ENCODE assay signal across 16 mouse cellular contexts in genomic region chr10:23675911-23676310, GRCm38 (mm10).
DNase-seq lines count a peak whose midpoint lies in the region; ATAC-seq and TF ChIP-seq lines count a peak whose summit lies in the region.
"Had no signal": no experiment of that assay in that cellular context is flagged by ENCODE, and none has a peak within 500 bp of the region (broad histone marks: within the 10 kb centered on the region; RNA-seq: fewer than 3 reads in every experiment).

No protein-coding gene starts in this region.

- peak; percentile 7 for DNase-seq in kidney, adult 2 months
- DNase-seq in Patski (ENCODE audit: low read depth, low spot score): no peak
- peak; percentile 46 for DNase-seq in embryo, embryonic 10.5 days (ENCODE audit: low spot score)
- DNase-seq in limb, embryonic 11.5 days (ENCODE audit: low spot score): peak; percentile 34
- DNase-seq in urinary bladder, adult 18-20 months (ENCODE audit: low spot score in 2 of 2): no peak
- no peak for DNase-seq in layer of hippocampus, postnatal 10 days (ENCODE audit: low spot score in 2 of 2)
- DNase-seq: adrenal gland, adult 8-10 months; cerebellum, adult 2 months; layer of hippocampus, postnatal 36 days; left cerebral cortex, postnatal 4 days; lung, postnatal 14 days had no signal

- H3K36me3 ChIP-seq in kidney, adult 2 months (ENCODE audit: control insufficient read depth, insufficient read depth, low read length): no peaks in the 10 kb centered on the region
- no peaks in the 10 kb centered on the region for H3K36me3 ChIP-seq in kidney, embryonic 15.5 days
- H3K36me3 ChIP-seq in limb, embryonic 11.5 days (ENCODE audit: control insufficient read depth, insufficient read depth, low read length): no peaks in the 10 kb centered on the region
- H3K36me3 ChIP-seq: G1E; liver, embryonic 15.5 days; midbrain, embryonic 12.5 days; neural tube, embryonic 13.5 days had no signal

- no peaks in the 10 kb centered on the region for H3K9me3 ChIP-seq in kidney, embryonic 15.5 days (replicated peaks)
- H3K9me3 ChIP-seq in limb, embryonic 11.5 days (ENCODE audit: control insufficient read depth, low read length): no peaks in the 10 kb centered on the region
- H3K9me3 ChIP-seq: G1E; liver, embryonic 15.5 days; midbrain, embryonic 12.5 days; neural tube, embryonic 13.5 days had no signal

- H3K9ac ChIP-seq in kidney, embryonic 15.5 days: no peak overlapping the region
- no peak overlapping the region for H3K9ac ChIP-seq in limb, embryonic 11.5 days (ENCODE audit: low read length)
- H3K9ac ChIP-seq: liver, embryonic 15.5 days; midbrain, embryonic 12.5 days; neural tube, embryonic 13.5 days had no signal

- 54% methylated on average over 6 of the region's 6 CpGs for WGBS in kidney, adult 2 months
- WGBS in kidney, embryonic 15.5 days: 40% methylated on average over 6 of the region's 6 CpGs
- 45% methylated on average over 6 of the region's 6 CpGs for WGBS in limb, embryonic 11.5 days

- CTCF ChIA-PET in Patski (lab: Charles Lee): interaction anchor here (1.4 kb wide), 1 partner anchor 9 kb away, joined by 3 read pairs; no protein-coding TSS in a partner anchor

- ATAC-seq in kidney, embryonic 15.5 days (replicated peaks; ENCODE audit: low FRiP score): no peak
- ATAC-seq in Patski: peak; percentile 69
- no peak for ATAC-seq in limb, embryonic 11.5 days (ENCODE audit: insufficient number of reproducible peaks, low FRiP score, low TSS enrichment, low read depth)

- no peak overlapping the region for H3K4me2 ChIP-seq in kidney, embryonic 15.5 days
- no peak overlapping the region for H3K4me2 ChIP-seq in limb, embryonic 11.5 days (ENCODE audit: low read depth, severe bottlenecking)
- H3K4me2 ChIP-seq: liver, embryonic 15.5 days had no signal

- no peak overlapping the region for H3K27ac ChIP-seq in kidney, adult 2 months (ENCODE audit: insufficient read depth, low read depth, low read length)
- H3K27ac ChIP-seq in kidney, embryonic 15.5 days: no peak overlapping the region
- no peak overlapping the region for H3K27ac ChIP-seq in limb, embryonic 11.5 days (replicated peaks; ENCODE audit: low read depth, low read length)
- H3K27ac ChIP-seq: liver, embryonic 15.5 days had no signal

- H3K4me1 ChIP-seq in kidney, adult 2 months (ENCODE audit: control insufficient read depth, insufficient read depth, low read length): no peaks in the 10 kb centered on the region
- H3K4me1 ChIP-seq in kidney, embryonic 15.5 days: peaks cover 11% of the 10 kb centered on the region; the same call in 1 of the 2 replicates
- H3K4me1 ChIP-seq in limb, embryonic 11.5 days (ENCODE audit: control insufficient read depth, insufficient read depth, low read length): peaks cover 11% of the 10 kb centered on the region
- H3K4me1 ChIP-seq: liver, embryonic 15.5 days had no signal

- no peak for TF ChIP-seq CTCF in kidney, adult 2 months (conservative IDR thresholded peaks at IDR 0.05; ENCODE audit: insufficient read depth, insufficient read length, low read depth, low read length)
- no peak for TF ChIP-seq CTCF in Patski (IDR thresholded peaks at IDR 0.05)

- H3K27me3 ChIP-seq in kidney, adult 2 months (replicated peaks; ENCODE audit: control insufficient read depth, insufficient read depth, low read length): no peaks in the 10 kb centered on the region
- no peaks in the 10 kb centered on the region for H3K27me3 ChIP-seq in kidney, embryonic 15.5 days
- H3K27me3 ChIP-seq in Patski: peaks cover 5% of the 10 kb centered on the region
- H3K27me3 ChIP-seq in limb, embryonic 11.5 days (ENCODE audit: control insufficient read depth, insufficient read depth, low read length): no peaks in the 10 kb centered on the region
- H3K27me3 ChIP-seq: liver, embryonic 15.5 days; midbrain, embryonic 12.5 days; neural tube, embryonic 13.5 days had no signal

- in situ Hi-C loops in Patski (cut with MboI; ENCODE audit: low pct_unique_long_range_greater_than_20kb): no loop called here

- TF ChIP-seq POLR2A in kidney, adult 2 months (IDR thresholded peaks at IDR 0.05; ENCODE audit: low read depth, low read length): no peak

- POLR2A ChIA-PET in Patski (lab: Charles Lee): no interaction called here

- H3K4me3 ChIP-seq in kidney, adult 2 months (ENCODE audit: insufficient read depth, low read depth, low read length): no peak overlapping the region
- H3K4me3 ChIP-seq in kidney, embryonic 15.5 days (replicated peaks): no peak overlapping the region
- H3K4me3 ChIP-seq in limb, embryonic 11.5 days (ENCODE audit: low read depth, low read length): no peak overlapping the region
- H3K4me3 ChIP-seq: liver, embryonic 15.5 days; midbrain, embryonic 12.5 days; neural tube, embryonic 13.5 days had no signal

Comparison
In these comparisons a context has a peak if more than half of its experiments do, and no peak if none do; other contexts are left out.
1. DNase-seq: peak in kidney, adult 2 months (single experiment), embryo, embryonic 10.5 days (single experiment) and limb, embryonic 11.5 days (single experiment); none in Patski (single experiment), urinary bladder, adult 18-20 months (0 of 2) and layer of hippocampus, postnatal 10 days (0 of 2).